Mouse (Mus musculus): ENCODE data around the gene Rala. TPM values are rescaled to one million over a fixed set of nuclear protein-coding genes. Genes with fewer than 3 reads are reported as not detected.

Rala gene
- polyA plus RNA-seq, 1 experiment from 2014 or later: 209 TPM

DNA sequence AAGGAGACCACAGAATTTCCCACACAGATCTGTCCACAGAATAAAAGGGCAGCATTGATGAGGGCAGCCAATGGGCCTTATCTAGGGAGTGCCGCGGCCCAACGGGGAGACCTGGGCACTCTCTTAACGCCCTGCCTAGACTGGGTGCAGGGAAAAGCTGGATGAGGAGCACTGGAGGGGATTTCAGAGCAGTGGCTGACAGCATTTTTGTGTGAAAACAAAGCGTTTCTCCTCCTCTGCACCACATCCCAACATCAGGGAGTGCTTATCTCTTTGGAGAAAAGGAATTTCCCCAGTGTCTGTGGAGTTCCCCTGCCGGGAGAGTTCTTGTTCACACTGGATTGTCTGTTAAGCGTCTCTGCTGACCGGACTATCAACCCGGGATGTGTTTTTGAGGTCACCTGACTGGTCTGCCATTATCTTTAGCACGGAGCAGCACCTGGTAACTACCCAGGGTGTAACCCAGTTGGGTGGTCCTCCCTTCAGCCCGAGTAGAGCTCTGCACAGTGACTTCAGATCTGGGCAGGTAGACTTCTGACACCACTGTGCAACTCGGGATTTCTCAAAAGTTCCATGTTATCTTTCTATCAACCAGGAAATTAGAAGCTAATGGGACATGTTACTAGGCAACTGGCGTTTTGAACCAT lies 88.4 kb downstream of the Rala start:
- Histone ChIP-seq H3K4me2 (replicated peaks) (peak overlapping the region; percentile 38), H3K4me1 (replicated peaks; ENCODE audit: control insufficient read depth, insufficient read depth, low read length) (peaks cover 21% of the 10 kb centered on the region), H3K27ac (no peak overlapping the region), H3K9me3 (ENCODE audit: control insufficient read depth, low read length) (no peaks in the 10 kb centered on the region), H3K9ac (0 out of 2 replicates have a peak overlapping the region, but pooled peaks have one; percentile 20), H3K36me3 (replicated peaks; ENCODE audit: control insufficient read depth, insufficient read depth) (no peaks in the 10 kb centered on the region), H3K4me3 (replicated peaks; ENCODE audit: low read length) (no peak overlapping the region), H3K27me3 (ENCODE audit: control insufficient read depth, insufficient read depth, low read length) (no peaks in the 10 kb centered on the region)
- ATAC-seq (ENCODE audit: low FRiP score): peak; percentile 53; the same call in 1 of the 2 replicates
- DNase-seq (ENCODE audit: low spot score): no peak
- 8% methylated on average over 13 of the region's 13 CpGs for WGBS

DNA sequence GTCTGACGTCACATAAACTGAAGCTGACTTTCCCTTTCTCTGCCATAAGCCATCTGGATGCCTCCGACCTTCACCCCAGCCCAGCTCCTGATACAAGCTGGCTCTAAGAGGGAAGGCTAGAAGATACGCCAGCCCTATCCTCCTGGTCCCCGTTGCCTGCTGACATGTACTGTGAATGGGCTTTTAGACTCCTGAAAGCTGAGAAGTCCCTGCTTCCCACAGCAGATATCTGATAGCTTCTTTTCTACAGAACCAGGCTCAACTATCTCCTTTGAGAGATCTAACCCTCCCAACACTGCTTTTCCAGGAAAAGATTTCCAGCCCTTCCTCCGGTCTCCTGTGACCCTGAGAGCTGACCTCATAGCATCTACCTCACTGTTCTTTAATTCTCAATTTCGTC lies 89.3 kb downstream of the Rala start:
- Histone ChIP-seq H3K4me3 (replicated peaks; ENCODE audit: low read length) (no peak overlapping the region), H3K9me3 (ENCODE audit: control insufficient read depth, low read length) (no peaks in the 10 kb centered on the region), H3K27me3 (ENCODE audit: control insufficient read depth, insufficient read depth, low read length) (no peaks in the 10 kb centered on the region), H3K27ac (no peak overlapping the region), H3K36me3 (replicated peaks; ENCODE audit: control insufficient read depth, insufficient read depth) (no peaks in the 10 kb centered on the region), H3K4me1 (replicated peaks; ENCODE audit: control insufficient read depth, insufficient read depth, low read length) (peaks cover 21% of the 10 kb centered on the region), H3K9ac (no peak overlapping the region), H3K4me2 (replicated peaks) (no peak overlapping the region)
- 60% methylated on average over 6 of the region's 6 CpGs for WGBS
- ATAC-seq (ENCODE audit: low FRiP score) (no peak), DNase-seq (ENCODE audit: low spot score) (no peak)

GRCm38 (mm10) chr13:17843336-17843735 lies 100.7 kb downstream of the Rala start:
- Histone ChIP-seq H3K27ac (no peak overlapping the region), H3K4me1 (replicated peaks; ENCODE audit: control insufficient read depth, insufficient read depth, low read length) (no peaks in the 10 kb centered on the region), H3K27me3 (ENCODE audit: control insufficient read depth, insufficient read depth, low read length) (no peaks in the 10 kb centered on the region), H3K9ac (no peak overlapping the region), H3K4me2 (replicated peaks) (no peak overlapping the region), H3K4me3 (replicated peaks; ENCODE audit: low read length) (no peak overlapping the region), H3K9me3 (ENCODE audit: control insufficient read depth, low read length) (no peaks in the 10 kb centered on the region), H3K36me3 (replicated peaks; ENCODE audit: control insufficient read depth, insufficient read depth) (no peaks in the 10 kb centered on the region)
- DNase-seq (ENCODE audit: low spot score) (no peak), ATAC-seq (ENCODE audit: low FRiP score) (no peak)
- 75% methylated on average over 2 of the region's 2 CpGs for WGBS

DNA sequence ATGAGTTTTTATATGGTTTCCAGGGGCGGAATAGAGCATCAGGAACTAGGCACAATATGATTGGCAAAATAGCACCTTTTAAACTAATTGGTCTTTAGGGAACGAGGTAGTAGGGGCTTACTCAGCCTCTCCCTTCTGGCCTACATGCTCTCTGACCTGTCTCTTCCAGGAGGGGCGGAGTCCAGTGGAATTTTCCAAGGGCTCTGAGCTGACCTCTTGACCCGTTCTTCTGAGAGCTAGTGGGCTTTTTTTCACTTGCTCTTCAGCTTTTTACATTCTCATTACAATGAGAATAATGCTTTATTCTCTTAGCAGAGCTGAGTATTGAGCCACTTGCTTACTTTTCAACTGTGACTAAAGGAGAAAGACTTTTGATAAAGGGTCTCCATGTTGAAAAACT lies 101.3 kb downstream of the Rala start:
- H3K4me1 ChIP-seq (replicated peaks; ENCODE audit: control insufficient read depth, insufficient read depth, low read length): no peaks in the 10 kb centered on the region
- no peak overlapping the region for H3K9ac ChIP-seq
- no peak overlapping the region for H3K4me3 ChIP-seq (replicated peaks; ENCODE audit: low read length)
- no peak overlapping the region for H3K27ac ChIP-seq
- H3K36me3 ChIP-seq (replicated peaks; ENCODE audit: control insufficient read depth, insufficient read depth): no peaks in the 10 kb centered on the region
- 17% methylated on average over 4 of the region's 4 CpGs for WGBS
- DNase-seq (ENCODE audit: low spot score) (no peak), ATAC-seq (ENCODE audit: low FRiP score) (no peak)
- H3K9me3 ChIP-seq (ENCODE audit: control insufficient read depth, low read length): no peaks in the 10 kb centered on the region
- H3K4me2 ChIP-seq (replicated peaks): no peak overlapping the region
- H3K27me3 ChIP-seq (ENCODE audit: control insufficient read depth, insufficient read depth, low read length): no peaks in the 10 kb centered on the region

DNA sequence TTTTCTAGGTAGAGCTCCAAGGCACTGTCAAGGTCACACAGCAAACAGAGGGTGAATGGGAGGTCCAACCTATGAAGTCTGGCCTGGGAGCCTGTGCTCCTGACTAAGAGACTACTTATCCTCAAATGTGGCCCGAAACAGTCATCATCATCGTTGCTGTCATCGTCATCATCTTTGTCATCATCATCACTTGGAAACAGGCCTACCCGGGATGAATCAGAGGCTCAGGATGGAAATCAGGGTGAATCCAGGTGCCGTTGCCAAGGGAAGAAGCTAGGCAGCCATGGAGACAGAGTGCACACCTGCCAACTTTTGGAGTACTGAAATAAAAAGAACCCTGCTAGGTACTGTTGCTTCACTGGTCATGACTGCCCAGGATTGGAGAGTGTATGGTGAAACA lies 104.9 kb downstream of the Rala start:
- H3K9ac ChIP-seq: no peak overlapping the region
- no peaks in the 10 kb centered on the region for H3K27me3 ChIP-seq (ENCODE audit: control insufficient read depth, insufficient read depth, low read length)
- 92% methylated on average over 5 of the region's 5 CpGs for WGBS
- H3K4me3 ChIP-seq (replicated peaks; ENCODE audit: low read length): no peak overlapping the region
- H3K4me1 ChIP-seq (replicated peaks; ENCODE audit: control insufficient read depth, insufficient read depth, low read length): no peaks in the 10 kb centered on the region
- no peak for ATAC-seq (ENCODE audit: low FRiP score)
- H3K9me3 ChIP-seq (ENCODE audit: control insufficient read depth, low read length): no peaks in the 10 kb centered on the region
- H3K36me3 ChIP-seq (replicated peaks; ENCODE audit: control insufficient read depth, insufficient read depth): no peaks in the 10 kb centered on the region
- no peak overlapping the region for H3K27ac ChIP-seq
- DNase-seq (ENCODE audit: low spot score): no peak
- H3K4me2 ChIP-seq (replicated peaks): no peak overlapping the region

DNA sequence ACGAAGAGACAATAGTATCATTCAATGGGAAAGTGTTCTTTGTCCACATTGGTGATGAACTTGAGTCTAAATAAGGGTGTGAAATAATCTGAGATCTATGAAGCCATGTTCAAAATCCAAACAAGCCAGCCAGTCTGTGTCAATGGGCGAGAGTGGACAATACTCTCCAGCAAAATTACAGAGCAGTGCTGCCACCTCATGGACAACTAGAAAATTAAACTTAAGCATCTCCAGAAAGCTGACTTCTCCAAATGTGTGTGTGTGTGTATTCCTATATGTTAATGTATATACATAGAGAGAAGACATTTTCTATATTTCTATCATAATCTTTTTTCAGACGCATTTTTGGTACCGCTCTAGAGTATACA lies 105.6 kb downstream of the Rala start:
- H3K4me1 ChIP-seq (replicated peaks; ENCODE audit: control insufficient read depth, insufficient read depth, low read length): no peaks in the 10 kb centered on the region
- H3K27me3 ChIP-seq (ENCODE audit: control insufficient read depth, insufficient read depth, low read length): no peaks in the 10 kb centered on the region
- ATAC-seq (ENCODE audit: low FRiP score) (peak; percentile 75), DNase-seq (ENCODE audit: low spot score) (peak; percentile 79)
- no peaks in the 10 kb centered on the region for H3K36me3 ChIP-seq (replicated peaks; ENCODE audit: control insufficient read depth, insufficient read depth)
- no peaks in the 10 kb centered on the region for H3K9me3 ChIP-seq (ENCODE audit: control insufficient read depth, low read length)
- no peak overlapping the region for H3K27ac ChIP-seq
- H3K9ac ChIP-seq: no peak overlapping the region
- no peak overlapping the region for H3K4me2 ChIP-seq (replicated peaks)
- WGBS: 33% methylated on average over 4 of the region's 4 CpGs
- no peak overlapping the region for H3K4me3 ChIP-seq (replicated peaks; ENCODE audit: low read length)

DNA sequence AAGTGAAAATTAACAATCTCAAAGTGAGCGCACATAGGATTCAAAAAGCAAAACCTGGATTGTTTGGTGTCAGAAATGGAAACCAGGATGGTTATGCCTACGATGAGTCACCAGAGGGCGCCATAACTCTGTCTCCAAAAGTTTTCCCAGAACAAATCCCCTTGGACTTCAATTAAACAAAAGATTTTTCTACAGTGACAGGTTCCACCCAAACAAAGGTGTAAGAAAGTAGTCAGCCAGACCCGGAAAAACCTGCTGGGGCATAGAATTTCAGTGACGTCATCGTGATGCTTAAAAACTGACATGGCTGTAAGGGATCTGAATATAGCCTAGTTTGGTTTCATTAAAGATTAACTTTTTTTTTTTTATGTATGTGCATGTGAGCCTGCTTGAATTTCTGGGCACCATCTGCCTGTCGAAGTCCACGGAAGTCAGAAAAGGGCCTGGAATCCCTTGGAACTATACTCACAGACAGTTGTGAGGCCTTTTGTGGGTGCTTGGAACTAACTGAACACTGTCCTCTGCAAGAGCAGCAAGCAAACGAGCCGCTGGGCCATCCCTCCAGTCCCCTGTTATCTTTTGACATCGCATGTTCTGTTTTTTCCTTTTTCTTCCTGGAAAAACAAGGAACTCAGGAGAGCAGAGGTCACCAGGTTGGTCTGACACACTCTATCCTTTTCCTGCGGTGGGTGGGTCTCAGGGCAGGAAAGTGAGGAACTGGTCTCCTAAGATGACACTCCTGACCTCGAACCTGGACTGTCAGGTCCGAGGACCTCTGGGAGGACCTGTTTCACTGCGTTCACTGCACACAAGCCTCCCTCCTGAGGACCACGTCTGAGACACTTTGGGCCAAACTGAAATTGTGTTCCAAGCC lies 106.2 kb downstream of the Rala start:
- Histone ChIP-seq H3K4me1 (replicated peaks; ENCODE audit: control insufficient read depth, insufficient read depth, low read length) (no peaks in the 10 kb centered on the region), H3K27me3 (ENCODE audit: control insufficient read depth, insufficient read depth, low read length) (no peaks in the 10 kb centered on the region), H3K9me3 (ENCODE audit: control insufficient read depth, low read length) (no peaks in the 10 kb centered on the region), H3K4me3 (replicated peaks; ENCODE audit: low read length) (no peak overlapping the region), H3K27ac (no peak overlapping the region), H3K4me2 (replicated peaks) (no peak overlapping the region), H3K9ac (no peak overlapping the region), H3K36me3 (replicated peaks; ENCODE audit: control insufficient read depth, insufficient read depth) (no peaks in the 10 kb centered on the region)
- DNase-seq (ENCODE audit: low spot score) (peak; percentile 76), ATAC-seq (ENCODE audit: low FRiP score) (no peak; the same call in 1 of the 2 replicates)
- WGBS: 47% methylated on average over 16 of the region's 16 CpGs

- 84% methylated on average over 7 of the region's 7 CpGs for WGBS
Measured at GRCm38 (mm10) chr13:17836808-17837207, 107.2 kb downstream of the Rala start.

DNA sequence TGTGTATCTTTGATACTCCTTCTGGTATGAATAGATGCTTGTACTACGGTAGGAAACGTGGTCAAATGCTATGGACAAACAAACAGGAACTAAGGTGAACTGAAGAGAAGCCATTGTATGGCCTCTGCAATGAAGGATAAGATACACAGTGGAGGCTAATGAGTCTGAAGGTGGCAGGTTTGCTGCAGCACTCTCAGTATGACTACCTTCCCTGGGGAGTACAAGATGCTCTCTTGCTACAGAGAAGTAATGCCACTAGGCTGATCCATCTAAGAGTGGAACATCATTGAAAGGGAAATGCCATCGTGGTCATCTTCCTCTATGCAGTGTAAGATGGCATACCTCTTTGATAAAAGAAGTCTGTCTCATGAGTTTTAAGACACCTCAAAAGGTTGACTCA lies 111.1 kb downstream of the Rala start:
- Histone ChIP-seq H3K9me3 (ENCODE audit: control insufficient read depth, low read length) (no peaks in the 10 kb centered on the region), H3K27ac (no peak overlapping the region), H3K4me3 (replicated peaks; ENCODE audit: low read length) (no peak overlapping the region), H3K9ac (no peak overlapping the region), H3K36me3 (replicated peaks; ENCODE audit: control insufficient read depth, insufficient read depth) (no peaks in the 10 kb centered on the region), H3K4me2 (replicated peaks) (no peak overlapping the region), H3K4me1 (replicated peaks; ENCODE audit: control insufficient read depth, insufficient read depth, low read length) (no peaks in the 10 kb centered on the region), H3K27me3 (ENCODE audit: control insufficient read depth, insufficient read depth, low read length) (no peaks in the 10 kb centered on the region)
- WGBS: 80% methylated on average over 3 of the region's 3 CpGs
- ATAC-seq (ENCODE audit: low FRiP score): no peak
- DNase-seq (ENCODE audit: low spot score): no peak

More at GRCm38 (mm10) chr13:17836808-17837207, 107.2 kb downstream of the Rala start:
- no peak overlapping the region for H3K4me2 ChIP-seq (replicated peaks)
- H3K27ac ChIP-seq: no peak overlapping the region
- H3K4me3 ChIP-seq (replicated peaks; ENCODE audit: low read length): no peak overlapping the region
- no peak for ATAC-seq (ENCODE audit: low FRiP score)
- H3K9me3 ChIP-seq (ENCODE audit: control insufficient read depth, low read length): no peaks in the 10 kb centered on the region
- H3K36me3 ChIP-seq (replicated peaks; ENCODE audit: control insufficient read depth, insufficient read depth): no peaks in the 10 kb centered on the region
- H3K9ac ChIP-seq: no peak overlapping the region
- DNase-seq (ENCODE audit: low spot score): no peak
- no peaks in the 10 kb centered on the region for H3K27me3 ChIP-seq (ENCODE audit: control insufficient read depth, insufficient read depth, low read length)
- H3K4me1 ChIP-seq (replicated peaks; ENCODE audit: control insufficient read depth, insufficient read depth, low read length): no peaks in the 10 kb centered on the region
